Mouse (Mus musculus) adrenal gland, postnatal 4 days (tissue): ENCODE measurements around the gene Trim56. TPM values are rescaled to one million over a fixed set of nuclear protein-coding genes. Genes with fewer than 3 reads are reported as not detected.

Experiments
- DNase-seq, 2 experiments: peaks; one replicate each; pipeline ENCODE4 v3.0.0; 2021 to 2022; ENCODE audit warnings: low spot score in 2 of 2, mixed read lengths in 2 of 2
- total RNA-seq, 2 experiments: library from RNA; stranded (reverse); gene quantifications; 2 replicates each; pipeline ENCODE4 v1.2.3; 2021

The Trim56 gene
- total RNA-seq, 2 experiments from 2014 or later, result 36.2 to 46.0 TPM

DNA sequence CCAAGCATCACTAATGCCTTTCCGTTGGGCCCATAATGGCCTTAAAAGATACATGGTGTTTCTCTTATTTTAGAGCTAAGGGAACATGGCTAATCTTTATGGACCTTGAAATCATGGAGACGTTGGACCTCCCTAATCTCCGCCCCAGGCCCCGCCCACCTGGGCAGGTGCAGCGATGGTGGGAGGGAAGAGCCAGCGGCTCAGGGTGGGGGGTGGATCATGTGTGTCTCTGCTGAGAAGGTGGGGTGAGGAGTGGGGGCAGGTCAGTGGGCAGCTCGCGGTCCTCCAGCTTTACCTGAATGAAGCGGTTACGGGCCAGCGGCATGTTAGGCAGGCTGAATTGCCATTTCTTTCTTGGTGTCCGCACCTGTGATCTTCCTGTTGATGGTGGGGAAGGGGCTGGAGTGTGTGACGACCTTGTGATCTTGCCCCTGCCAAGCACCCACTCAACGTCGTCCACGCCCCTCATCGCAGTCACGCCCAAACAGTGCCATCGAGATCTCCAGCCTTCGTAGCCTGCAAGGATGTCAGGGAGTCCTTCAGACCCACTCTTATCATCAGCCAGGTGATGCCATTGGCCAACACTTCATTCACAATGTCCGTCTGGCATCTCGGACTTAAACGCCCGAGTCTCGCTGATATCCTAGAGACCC lies 5.9 kb downstream of the Trim56 start:
- no peak for DNase-seq

DNA sequence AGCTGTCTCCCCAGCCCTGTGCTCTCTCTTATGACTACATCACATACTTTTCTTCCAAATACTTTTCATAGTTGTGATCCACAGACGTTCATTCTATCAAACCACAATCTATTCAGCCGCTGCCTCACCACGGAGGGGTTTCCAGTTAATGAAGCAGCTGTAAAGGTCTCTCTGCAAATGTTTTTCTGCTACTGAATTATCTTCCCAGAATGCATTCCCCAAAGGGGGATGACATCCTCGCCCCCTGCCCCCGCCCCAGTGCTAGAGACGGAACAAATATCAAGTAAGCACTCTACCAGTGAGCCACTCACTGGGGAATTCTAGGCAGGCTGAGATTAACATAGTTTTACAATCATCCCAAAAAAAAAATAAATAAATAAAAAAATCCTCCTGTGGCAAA lies 7.9 kb downstream of the Trim56 start:
- DNase-seq, result no peak

DNA sequence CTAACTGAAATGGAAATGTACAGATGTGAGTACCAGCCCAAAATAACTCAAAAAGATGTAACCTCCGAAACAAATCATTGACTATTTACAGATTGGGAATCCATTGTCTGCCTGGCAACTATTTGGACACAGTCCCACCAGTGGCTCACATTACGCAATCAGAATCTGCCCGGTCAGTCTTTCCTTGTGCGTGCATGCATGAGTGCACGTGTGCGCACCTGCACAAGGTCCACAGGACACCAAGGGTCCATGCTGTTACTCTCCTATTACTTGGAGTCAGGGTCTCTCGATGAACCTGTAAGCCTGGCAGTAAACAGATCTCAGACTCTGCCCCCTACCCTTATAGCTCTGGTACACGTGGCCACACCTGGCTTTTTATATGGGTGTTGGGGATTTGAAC lies 8.3 kb downstream of the Trim56 start:
- DNase-seq, result no peak

DNA sequence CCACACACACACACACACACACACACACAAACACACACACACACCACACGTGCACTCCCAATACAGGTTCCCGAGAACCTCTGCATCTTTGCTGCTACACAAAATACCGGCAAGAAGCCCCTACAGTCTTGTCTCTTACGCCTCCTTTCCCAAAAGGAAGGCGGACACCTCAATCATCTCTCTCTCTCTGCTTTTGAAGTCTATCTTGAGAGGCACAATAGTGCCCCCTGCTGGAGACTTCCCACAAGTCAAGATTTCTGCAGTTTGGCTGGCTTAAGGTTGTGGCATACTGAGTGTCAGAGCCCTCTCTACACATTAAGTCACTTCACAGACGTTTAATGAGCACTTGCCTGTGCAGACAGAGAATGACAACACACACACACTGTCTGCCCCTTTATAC lies 9.0 kb downstream of the Trim56 start:
- DNase-seq, result peak; percentile 57 to 59

DNA sequence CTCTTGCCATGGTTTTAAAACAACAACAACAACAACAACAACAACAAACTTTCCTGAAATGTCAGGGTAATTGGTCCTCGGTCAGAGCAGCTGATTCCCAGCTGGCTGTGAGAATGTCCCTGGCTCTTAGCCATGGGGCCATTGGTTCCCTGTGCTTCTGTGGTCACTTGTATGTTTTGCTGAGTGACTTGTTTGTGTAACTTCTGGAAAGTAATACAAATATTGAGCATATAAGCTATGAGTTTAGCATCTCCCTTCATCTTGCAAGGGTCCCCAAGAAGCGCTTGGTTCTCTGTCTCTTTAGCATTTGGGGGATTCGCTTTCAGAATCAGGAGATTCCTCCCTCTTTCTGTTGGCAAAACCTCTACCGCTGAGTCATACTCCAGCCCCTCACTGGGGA lies 9.6 kb downstream of the Trim56 start:
- DNase-seq, result no peak

DNA sequence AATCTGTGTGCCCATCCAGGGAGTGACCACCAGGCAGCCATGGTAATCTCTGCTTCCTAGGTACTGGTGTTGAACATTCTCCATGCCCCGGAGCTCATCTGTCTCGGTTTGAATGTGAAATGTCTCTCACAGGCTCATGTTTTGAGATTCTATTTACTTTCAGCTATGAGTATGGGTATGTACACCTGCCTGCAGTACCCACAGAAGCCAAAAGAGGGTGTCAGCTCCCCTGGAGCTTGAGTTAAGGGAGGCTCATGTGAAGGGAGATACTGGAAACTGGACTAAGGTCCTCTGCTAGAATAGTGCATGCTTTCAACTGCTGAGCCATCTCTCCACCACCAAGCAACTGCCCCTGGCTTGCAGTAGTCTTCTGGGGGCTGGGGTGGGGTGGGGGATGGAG lies 12.0 kb downstream of the Trim56 start:
- DNase-seq, result no peak

DNA sequence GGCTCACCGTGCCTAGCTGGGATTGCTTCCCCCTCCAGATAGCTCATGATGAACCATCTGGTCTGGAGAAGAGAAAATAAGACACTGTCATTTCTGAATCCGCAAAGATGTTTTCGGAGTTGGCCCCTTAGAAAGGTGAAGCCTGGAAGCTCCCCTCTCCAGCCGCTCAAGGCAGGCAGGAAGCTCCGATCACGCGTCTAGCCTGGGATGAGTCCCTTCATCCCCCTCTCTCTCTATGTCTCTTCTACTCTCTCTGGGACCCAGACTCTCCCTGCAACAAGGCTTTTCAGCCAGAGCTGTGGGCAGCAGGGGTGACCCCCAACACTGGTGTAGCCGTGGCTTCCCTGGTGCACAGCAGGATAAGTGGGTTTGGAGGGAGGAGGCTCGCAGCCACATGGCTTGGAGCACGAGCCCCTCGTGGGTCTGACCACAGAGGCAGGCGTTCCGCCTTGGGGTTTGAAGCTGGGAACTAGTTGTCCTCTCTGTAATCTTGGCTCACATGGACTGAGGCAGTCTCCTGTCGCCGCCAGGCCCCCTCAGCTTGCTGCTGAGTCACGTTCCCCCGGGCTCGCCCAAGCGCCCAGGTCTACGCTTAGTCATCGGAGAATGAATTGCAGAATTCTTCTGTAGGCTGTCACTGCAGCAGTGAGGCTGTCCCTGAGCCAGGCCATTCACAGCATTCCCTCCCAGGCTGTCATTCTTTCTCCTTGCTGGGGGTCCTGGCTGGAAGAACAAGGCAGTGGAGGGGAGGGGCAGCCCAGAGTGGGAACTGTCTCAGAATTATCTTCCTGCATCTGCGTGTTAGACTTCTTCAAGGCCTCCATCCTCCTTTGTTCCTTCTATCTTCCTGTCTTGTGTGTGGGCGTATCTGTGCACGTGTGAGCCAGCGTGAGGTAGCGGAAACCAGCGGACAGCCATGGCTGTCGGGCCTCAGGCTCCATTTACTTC lies 13.2 kb downstream of the Trim56 start:
- peak; percentile 34 to 48 for DNase-seq

DNA sequence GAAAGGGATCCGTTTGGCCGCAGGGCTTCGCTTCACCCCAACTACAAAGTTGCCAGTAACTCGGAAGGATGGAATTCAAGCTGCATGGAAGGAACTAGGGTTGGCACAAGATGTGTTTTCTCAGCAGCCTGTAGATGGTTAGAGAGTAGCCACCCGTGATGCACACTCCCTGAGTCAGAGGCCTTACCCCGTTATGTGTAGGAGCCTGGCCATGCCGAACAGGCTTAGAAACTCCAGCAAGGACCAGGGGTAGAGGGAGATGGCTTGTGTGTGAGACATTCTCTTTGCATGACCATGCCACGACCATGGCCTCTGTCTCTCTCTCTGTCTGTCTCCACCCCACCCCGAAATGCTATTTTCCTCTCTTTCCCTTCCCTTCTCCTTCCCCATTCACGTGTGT lies 13.9 kb downstream of the Trim56 start:
- no peak for DNase-seq

DNA sequence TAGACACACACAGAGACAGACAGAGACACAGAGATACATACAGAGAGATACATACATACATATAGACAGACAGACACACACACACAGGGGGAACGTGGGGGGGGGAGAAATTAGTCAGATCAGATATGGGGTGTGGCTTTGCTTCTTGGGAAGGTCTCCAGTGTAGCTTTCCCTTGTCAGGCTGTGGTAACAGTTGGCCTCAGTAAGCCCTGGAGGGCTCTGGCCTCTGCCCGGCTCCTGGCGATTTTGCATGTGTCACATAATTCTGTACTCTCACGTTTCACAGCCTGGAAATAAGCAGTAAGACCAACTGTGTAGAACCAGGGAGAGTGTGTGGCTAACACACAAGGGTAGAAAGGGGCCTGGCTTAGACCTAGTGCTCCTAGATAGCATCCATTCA lies 15.3 kb downstream of the Trim56 start:
- no peak for DNase-seq

DNA sequence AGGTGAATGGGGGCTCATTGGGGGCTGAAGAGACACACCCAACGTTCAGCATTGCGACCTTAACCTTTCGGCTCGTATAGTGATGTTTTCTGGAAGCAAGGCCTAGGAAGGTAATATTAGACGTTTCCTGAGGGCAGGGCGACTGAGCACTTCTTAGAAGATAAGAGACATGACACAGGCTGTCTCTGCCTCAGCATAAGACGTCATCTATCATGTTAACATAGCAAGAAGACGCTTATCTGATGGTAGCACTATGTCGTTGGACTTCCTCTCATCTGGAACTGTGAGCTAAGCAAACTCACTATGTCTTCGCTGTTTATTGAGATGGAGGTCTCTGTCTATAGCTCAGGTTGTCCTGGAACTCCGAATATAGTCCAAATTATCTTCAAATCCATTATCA lies 17.6 kb downstream of the Trim56 start:
- DNase-seq, result no peak

DNA sequence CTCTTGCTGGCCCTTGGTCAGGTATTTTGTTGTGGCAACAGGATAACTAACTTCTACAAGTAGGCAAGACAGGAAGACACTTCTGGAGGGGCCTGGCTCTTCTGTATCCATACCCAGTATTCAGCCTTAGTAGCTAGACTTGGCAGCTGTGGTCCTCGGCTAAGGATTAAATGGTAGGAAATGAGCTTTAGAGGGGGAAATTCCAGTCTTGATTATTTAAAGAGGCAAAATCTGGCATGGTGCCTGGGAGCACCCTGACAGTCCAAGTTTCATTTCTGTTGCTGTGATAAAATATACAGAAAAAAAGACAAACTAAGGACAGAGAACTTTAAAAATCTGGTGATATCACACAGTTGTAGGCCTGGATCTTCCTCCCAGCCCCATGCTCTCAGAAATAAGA lies 20.0 kb downstream of the Trim56 start:
- DNase-seq, result no peak

DNA sequence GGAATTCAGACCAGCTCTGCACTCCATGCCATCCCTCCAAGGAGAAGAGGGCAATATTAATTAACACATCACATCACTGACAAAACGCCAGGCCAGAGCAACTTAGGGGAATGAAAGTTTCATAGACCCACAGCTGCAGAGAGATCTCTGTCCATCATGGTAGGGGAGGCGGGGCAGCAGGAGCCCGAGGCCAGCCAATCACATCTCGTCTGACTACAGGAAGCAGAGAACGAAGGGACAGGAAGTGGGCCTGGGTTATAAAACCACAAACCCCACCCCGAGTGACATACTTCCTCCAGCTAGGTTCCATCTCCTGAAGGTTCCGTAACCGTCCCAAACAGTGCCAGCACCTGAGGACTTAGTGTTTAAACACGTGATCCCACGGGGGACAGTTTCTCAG lies 20.9 kb downstream of the Trim56 start:
- DNase-seq, result no peak

DNA sequence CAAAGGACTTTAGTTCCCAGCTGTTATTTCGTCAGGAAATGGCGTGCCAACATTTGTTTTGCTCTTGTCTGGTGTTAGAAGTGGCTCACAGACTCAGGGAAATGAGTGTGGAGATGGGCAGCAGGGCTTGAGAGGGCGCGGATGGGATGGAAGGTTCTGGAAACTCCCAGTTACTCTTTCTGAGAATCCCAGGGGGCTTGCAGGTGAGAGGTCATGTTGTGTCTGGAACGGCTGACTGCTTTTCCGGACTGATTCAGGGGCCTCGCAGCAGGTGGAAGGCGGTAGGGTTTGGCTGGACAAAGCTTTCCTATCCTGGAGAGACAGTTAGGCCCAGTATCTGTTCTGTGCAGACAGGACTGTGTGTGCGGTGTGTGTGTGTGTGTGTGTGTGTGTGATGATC lies 22.3 kb downstream of the Trim56 start:
- no peak for DNase-seq

DNA sequence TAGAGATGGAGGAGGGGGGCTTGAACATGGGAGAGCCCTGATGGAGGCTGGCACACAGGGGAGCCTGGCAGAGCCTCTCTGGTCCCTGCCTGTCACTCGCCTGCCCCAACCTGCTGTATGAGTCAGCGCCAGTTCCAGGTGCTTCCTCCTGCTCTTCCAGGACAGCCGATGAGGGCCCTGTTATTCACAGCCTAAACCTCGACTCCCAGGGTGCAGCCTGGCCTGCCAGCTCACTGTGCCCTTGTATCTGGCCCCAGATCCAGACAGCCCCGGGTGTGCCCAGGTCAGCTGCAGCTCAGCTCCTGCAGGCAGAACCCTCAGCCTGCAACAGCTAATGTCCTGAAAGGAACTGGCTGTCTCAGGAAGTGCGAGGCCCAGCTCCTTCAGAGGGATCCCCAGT lies 24.4 kb downstream of the Trim56 start:
- no peak for DNase-seq

DNA sequence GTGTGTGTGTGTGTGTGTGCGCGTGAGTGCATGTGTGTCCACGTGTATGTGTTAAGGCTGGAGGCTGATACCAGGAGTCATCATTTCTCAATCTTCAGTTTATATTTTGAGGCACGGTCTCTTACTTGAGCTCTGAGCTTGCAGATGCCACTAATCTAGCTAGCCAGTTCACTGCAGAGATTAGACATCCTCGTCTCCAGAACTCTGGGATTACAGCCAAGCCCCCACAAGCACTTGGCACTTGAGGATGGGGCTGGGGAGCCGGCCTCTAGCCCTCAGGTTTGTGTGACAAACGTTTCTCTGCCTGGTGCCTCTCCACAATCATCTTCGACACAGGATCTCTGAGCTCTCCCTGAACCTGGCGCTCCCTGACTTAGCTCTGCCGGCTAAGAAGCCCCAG lies 25.1 kb downstream of the Trim56 start:
- no peak for DNase-seq

DNA sequence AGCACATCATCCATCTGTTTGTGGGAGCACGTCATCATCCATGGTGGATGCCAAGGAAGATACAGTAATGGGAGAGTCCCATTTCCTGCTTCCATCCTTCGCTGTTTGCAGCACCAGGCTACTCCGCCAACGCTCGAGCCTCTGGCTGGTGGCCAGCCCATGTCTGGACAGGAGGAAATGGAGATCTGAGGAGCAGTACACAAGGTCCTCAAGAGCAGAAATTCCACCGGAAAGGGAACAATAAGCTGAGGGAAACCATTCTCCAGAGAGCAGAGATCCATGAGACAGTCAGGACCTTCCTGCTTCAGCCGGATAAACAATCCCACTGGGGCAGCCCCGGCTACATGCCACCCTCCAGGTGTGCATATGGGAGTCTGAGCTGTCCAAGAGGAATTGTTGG lies 28.6 kb downstream of the Trim56 start:
- no peak for DNase-seq

DNA sequence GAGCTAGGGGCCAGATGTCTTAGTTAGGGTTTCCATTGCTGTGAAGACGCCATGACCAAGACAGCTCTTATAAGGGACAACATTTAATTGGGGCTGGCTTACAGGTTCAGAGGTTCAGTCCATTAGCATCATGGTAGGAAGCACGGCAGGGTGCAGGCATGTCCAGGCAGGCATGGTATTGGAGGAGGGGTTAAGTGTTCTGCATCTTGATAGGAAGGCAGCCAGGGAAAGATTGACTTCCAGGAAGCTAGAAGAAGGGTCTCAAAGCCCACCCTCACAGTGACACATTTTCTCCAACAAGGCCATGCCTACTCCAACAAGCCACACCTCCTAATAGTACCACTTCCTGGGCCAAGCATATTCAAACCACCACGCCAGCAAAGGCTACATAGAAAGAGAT lies 30.3 kb downstream of the Trim56 start:
- DNase-seq, result no peak

DNA sequence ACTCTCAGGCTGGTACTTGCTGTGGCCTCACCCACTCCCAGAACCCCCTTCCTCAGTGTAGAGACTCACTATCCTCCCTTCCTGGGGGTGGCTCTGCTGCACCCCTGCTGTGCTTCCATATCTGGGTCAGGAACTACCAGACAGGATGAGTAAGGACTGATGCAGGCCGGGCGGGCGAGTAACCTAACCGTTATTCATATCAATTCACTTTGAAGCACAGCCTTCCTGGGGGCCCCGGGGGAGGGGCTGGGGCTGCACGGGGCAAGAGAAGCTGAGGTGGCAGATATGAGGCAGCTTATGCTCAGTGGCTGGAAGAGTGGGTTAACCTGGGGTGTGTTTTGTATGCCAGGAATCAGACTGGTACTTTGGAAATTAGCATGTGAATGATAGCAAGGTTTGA lies 31.0 kb downstream of the Trim56 start:
- DNase-seq, result no peak

DNA sequence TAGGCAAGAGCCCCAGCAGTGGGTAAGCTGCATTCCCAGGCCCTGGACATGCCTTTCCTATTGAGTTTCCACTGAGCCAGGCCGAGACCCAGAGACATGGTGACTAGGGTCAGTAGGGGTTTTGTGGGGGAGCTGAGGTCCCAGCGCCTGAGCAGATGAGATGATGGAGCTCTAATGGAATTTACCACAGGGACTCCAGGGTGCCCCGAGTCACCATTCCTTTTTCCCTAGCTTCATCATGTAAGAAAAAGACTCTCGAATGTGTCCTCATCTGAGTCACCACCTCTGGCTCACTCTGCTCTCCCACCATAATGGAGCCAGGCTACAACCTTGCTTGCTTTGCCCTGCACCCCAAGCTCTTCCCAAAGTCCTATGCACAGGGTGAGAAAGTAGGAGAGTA lies 33.0 kb downstream of the Trim56 start:
- DNase-seq, result no peak

DNA sequence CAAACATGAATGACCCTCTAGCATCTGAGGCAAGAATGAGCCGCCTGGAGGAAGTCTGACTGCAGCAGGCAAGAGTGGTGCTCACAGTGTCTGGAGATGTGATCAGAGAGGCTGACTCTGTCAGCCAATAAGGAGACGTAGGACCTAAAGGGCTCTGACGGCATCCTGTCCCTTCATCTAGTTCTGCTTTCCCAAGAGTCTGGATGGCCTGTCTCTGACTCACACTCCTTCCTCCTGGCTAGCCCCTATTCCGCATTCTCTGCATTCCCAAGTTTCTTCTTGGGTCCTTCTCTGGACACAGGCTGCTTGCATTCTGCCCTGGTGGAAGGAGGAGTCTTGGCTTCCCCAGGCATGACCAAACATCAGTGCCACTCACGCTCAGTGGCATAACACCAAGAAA lies 36.2 kb downstream of the Trim56 start:
- no peak for DNase-seq

DNA sequence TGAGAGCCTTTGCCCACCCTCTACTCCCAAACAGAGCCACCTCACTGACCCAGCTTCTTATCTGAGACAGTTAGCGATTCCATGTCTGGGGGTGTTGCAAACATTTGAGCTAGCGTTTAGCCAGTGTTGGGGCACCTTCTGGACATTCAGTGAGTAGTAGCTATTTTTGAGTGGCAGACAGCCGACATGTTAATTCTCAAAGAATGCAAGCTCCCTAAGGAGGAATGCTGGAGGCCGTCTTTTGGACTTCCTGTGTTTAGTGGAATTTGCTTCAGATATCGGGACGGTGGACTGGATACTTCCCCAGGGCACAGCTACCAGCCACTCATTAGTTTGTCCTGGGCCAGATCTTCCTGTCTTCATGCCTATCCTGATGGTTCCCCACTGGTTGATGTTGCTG lies 37.4 kb downstream of the Trim56 start:
- DNase-seq, result no peak

DNA sequence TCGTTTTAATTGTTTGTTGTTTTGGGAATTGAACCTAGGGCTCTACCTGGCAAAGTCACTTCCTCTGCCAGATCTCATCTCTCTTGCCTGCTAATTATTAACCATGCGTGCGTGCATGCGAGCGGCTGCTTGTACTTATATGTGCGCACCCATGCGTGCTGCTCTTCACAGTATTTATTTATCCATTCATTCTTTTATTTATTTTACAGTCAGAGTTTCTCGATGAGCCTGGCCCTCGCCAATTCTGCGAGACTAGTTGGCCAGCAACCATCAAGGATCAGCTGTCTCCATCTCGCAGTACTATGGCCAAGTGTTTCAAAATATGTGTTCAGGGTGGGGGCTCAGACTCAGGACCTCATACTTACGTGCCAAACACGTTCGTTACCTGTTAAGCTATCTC lies 38.0 kb downstream of the Trim56 start:
- no peak for DNase-seq

DNA sequence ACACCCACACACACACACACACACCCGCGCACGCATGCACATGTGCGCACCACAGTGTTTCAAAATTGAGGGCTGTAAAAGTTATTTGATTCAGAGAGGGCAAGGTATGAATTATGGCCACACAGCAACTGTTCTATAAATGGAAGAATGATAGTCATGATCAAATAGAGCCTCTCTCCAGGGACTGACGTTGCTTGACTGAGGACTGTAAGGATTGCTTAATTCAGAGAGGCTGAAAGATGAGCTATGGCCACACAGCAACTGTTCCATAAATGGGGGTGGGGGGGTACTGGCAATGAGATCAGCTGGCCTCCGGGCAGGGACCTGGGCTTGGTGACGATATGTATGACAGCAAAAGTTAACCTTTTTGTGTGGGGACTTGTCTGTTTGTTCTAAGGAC lies 38.8 kb downstream of the Trim56 start:
- no peak for DNase-seq
